Mouse (Mus musculus) liver, postnatal 0 days (tissue): ENCODE results near the gene Pbld2.
"Not testable (repeated sequence)": the region's sequence is repeated elsewhere in the genome, so short reads cannot be mapped to it uniquely, and the experiment has no call there.

Experiments
- CTCF ChIP-seq: sonication (generic); IDR thresholded peaks from 2 replicates; pipeline ENCODE4 v1.5.1; 2016; ENCODE audit warnings: antibody characterized with exemption, low read depth
- EP300 ChIP-seq: IDR thresholded peaks from 2 replicates; pipeline ENCODE4 v1.6.1; 2016; ENCODE audit warnings: antibody characterized with exemption, low read depth, mild to moderate bottlenecking

- not testable (repeated sequence) for TF ChIP-seq CTCF, EP300
Measured at GRCm38 (mm10) chr10:63054071-63054470, 30.0 kb downstream of the Pbld2 start.
